Mouse (Mus musculus) cerebellum, postnatal 25 days (tissue): ENCODE measurements around the gene Zic3.

ENCODE experiments used
- DNase-seq, 2 experiments: peaks; one replicate each; pipeline ENCODE4 v3.0.0; 2021; ENCODE audit warnings: mixed read lengths in 2 of 2

Zic3 gene

GRCm38 (mm10) chrX:58022400-58022799 is at the start of gene Zic3:
Gene Zic3 (plus strand): TSS chrX:58022700.
- no peak for DNase-seq

GRCm38 (mm10) chrX:57982351-57982750 is 40.1 kb upstream of the Zic3 start:
- peak; percentile 9 to 13 for DNase-seq

GRCm38 (mm10) chrX:57987455-57988109 is 34.9 kb upstream of the Zic3 start:
- no peak for DNase-seq

DNA sequence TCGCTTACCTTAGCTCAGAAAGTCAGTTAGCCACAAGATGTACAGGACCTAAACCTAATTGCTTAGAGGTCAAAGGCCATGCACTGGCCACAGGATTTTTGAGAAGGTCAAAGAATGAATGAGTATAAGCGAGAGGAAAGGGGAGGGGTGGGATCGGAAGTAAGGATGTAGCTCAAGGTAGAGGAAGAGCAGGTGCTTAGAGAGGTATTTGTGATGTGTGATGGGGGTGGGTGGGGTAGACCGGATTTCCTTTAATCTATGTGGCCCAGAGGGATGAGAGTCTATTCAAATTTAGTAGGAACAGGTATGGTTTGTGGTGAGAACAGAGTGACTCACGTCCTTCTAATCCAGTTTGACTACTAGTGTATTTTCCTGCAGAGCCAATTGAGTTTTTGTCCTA is 9.1 kb upstream of the Zic3 start:
- no peak for DNase-seq

DNA sequence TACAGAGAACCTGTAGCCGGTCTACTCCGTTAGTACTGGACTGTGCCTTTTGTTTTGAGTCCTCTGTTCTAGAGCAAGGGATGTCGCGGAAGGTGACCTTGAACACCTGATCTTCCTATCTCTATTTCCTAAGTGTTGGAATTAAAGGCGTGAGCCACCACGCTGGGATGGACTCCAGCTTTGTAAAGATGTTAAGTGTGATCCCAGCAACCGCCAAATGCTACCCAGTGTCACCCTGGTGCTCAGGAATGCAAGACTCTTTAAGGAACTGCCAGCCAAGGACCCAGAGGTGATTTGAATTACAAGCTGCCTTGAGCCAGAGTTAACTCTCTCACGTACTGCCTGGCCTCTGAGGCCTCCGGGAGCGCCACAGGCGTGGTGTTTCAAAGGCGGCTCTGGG is 8.4 kb upstream of the Zic3 start:
- no peak for DNase-seq

GRCm38 (mm10) chrX:58014761-58015160 is 7.7 kb upstream of the Zic3 start:
- no peak for DNase-seq

- DNase-seq = peak in 1 of 2 experiments; percentile 4
Observed at GRCm38 (mm10) chrX:58015336-58015945, 7.1 kb upstream of the Zic3 start.

GRCm38 (mm10) chrX:58018720-58019119 is 3.8 kb upstream of the Zic3 start:
- DNase-seq = peak in 1 of 2 experiments; percentile 10

GRCm38 (mm10) chrX:58019257-58019953 is 3.1 kb upstream of the Zic3 start:
- DNase-seq = peak; percentile 26 to 32

DNA sequence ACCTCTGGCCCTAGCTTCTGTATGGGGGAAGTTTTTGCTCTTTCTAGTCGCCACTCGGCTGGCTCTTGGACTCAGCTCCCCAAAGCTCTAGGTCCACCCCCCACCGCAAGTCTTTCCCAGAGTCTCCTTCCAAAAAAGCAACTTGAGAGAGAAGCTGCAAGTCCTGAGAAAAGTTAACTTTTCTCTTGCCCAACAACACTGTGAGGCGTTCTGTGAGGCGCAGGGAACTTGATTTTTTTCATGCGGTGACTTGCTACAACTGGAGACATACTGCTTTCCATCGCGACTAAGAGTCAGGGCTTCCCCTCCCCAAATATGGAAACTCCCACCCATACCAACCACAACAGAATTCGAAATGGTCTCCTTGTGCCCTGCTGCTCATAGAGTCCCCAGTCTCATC is 5.1 kb downstream of the Zic3 start:
- peak in 1 of 2 experiments; percentile 5 for DNase-seq

- peak in 1 of 2 experiments; percentile 4 for DNase-seq
Observed at GRCm38 (mm10) chrX:58028082-58028481, 5.6 kb downstream of the Zic3 start.

DNA sequence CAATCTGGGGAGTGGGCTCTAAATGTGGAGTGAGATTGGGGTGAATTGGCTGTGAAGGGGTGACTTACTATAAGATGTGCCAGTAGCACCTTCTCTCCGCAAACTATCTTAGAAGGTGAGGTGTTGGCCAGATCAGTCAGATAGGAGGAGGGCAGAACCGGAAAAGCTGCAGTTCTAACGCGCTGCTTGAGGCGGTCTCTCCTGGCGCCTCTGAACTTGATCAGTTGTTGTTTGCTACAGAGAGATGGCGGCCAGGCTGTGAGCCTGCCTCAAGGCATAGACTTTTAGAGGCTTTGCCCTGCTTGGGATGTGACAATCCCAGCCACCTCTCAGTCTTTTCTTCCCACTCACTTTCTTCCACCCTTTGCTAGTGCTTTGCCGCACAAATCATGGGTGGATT is 6.4 kb downstream of the Zic3 start:
- peak in 1 of 2 experiments; percentile 4 for DNase-seq

DNA sequence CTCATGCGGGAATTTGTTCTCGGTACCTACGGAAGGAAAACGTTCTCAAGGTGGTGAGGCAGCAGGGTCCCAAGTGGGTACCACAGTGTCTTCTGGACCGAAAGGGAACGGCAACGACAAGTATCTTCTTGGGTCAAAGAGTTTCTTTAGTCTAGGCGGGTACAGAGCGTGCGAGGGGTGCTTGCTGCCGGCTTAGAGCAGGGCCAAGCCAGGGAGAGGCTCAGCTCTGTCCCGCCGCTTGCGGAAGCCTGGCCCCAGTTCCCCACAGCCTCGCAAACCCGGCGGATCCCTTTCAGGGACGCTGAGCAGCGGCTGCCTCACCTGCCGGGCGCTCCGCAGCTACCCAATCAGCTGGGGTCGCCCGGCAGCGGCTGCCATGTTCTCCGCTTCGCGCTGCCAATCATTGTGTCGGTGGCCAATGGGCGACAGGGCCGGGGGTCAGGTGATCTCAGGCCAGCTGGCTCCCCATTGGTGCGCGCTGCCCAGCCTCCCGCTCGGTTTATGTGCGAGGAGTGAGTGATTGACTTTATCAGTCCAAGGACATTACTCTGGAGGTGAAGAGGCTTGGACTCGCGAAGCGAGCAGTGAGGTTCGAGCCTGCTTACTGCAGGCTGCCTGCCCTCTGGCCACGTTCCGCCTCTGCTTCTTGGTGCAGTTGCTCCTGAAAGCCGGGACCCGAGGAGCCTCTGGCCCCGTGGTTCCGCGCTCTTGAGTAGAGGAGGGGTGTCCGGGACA is 7.8 kb downstream of the Zic3 start:
- peak; percentile 87 to 90 for DNase-seq

- DNase-seq = peak; percentile 68 to 70
Observed at GRCm38 (mm10) chrX:58030835-58031670, 8.6 kb downstream of the Zic3 start.

GRCm38 (mm10) chrX:58031671-58032605 is 9.4 kb downstream of the Zic3 start:
- DNase-seq = peak; percentile 52 to 53

DNA sequence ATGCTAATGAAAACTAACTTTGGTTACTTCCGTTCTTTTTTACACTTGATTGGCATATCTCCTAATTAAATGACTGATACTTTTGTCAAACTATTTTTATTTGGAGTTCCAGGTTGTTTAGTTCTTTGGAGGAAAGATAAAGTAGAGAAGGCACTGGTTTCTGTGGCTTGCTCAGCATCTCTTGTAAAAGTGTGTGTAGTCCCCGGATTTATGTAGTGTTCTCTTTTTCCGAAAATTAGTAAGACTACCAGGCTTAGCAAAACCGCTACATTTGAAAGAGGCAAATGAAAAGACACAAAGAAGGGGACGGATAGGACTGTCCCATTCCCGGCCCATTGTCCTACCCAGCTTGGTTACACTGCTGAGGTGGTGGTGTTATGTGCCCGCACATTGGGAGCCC is 10.1 kb downstream of the Zic3 start:
- DNase-seq = no peak

DNA sequence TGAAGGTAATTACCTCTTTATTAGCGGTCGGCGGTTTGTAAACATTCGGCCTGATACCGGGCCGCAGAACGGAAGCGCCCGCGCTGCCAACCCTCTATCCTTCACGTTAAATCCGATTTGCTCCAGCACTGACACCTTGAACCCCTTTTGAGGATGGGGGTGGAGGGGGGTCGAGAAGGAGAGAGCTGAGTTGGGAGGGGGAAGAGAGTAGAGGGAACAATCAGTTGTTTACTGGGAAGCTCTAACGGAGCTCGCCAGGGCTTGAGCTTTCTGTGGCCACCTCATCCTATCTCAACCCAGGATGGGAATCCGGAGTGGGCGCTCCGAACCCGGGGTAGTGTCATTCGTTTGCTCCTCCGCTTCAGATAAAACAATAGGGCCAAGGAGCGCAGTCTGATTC is 11.0 kb downstream of the Zic3 start:
- DNase-seq = peak in 1 of 2 experiments; percentile 39

GRCm38 (mm10) chrX:58038061-58039007 is 15.8 kb downstream of the Zic3 start:
- peak; percentile 71 to 78 for DNase-seq

- peak in 1 of 2 experiments; percentile 3 for DNase-seq
Observed at GRCm38 (mm10) chrX:58039703-58040102, 17.2 kb downstream of the Zic3 start.

DNA sequence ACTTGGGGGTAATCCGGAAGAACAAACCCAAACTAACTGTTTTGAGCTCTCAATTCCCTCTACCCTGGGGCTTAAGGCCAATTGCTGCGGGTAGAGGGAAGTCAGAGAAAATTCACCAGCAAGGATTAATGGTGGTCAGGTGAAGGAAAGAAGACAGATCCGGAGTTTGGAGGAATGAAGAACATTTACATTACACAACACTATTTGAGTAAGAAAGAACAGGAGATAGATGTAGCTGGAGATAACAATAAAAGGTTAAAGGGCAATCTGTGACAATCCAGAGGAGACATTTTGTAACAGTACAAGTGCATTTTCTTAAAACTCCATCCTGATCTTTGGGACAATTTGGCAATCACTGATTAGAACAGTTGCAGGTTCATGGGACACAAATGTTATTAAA is 19.4 kb downstream of the Zic3 start:
- no peak for DNase-seq
